Mouse (Mus musculus) cerebellum, adult 11 months (tissue): ENCODE results near the gene Mmp13.
"Not testable (repeated sequence)": the region's sequence is repeated elsewhere in the genome, so short reads cannot be mapped to it uniquely, and the experiment has no call there.

Experiments
- DNase-seq: peaks from one replicate; pipeline ENCODE4 v3.0.0; 2022

The Mmp13 gene

GRCm38 (mm10) chr9:7272214-7272613 lies at the start of gene Mmp13:
Mmp13 (plus strand) TSS chr9:7272514.
- no peak for DNase-seq

GRCm38 (mm10) chr9:7238619-7239018 lies 33.7 kb upstream of the Mmp13 start:
- no peak for DNase-seq

DNA sequence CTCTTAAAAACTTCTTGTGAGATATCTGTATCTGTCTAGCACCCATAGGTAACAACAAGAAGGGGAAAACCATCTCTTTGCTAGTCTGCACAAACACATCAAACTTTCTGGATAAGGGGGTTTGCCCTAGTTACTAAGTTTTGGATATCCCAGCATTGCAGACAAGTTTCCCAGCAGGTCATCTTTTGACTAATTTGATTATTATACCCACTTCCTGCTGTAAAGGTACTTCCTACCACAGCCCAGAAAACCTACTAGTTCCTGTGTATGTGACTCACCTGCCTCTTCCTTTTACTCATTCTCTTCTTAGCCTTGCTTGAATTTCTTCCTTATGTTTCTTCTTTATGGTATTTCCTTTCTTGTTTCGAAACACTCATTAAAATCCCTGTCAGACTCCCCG lies 32.3 kb upstream of the Mmp13 start:
- no peak for DNase-seq

DNA sequence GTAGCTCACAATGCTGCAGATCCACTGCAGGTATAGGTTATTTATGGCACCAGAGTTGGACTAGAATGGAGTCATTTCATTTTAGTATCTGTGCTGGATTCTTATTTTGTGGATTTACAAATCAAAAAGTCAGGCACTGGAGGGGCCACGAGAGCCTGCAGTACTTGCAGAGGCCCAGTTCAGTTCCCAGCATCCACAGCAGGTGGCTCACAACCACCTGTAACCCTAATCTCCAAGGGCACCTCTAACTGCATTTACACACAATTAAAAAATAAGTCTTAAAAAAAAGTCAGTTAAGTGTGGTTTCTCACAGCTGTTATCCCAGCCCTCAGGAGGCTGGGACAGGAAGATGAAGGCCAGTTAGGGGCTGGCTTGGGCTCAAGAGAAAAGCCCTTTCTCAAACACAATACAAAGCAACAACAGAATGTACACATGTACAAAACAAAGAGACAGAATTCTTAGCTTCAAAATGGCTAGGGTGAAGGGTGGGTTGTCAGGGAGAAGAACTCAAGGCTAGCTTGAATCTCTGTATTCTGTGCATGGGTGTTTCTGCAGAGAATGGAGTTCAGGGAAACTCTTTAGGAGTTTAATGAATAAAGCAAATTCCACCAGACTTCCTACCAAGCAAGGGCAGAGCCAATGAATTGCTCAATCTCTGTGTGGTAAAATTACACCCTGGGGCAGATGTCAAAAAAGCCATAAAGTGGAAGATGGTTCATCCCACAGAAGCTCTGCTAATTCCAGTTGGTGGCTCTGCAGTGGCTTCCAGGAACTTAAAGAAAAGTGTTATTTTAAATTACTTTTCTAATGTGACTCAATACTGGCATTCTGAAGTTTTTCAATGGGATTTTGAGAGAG lies 19.3 kb upstream of the Mmp13 start:
- no peak for DNase-seq

- no peak for DNase-seq
Observed at GRCm38 (mm10) chr9:7261667-7262066, 10.6 kb upstream of the Mmp13 start.

DNA sequence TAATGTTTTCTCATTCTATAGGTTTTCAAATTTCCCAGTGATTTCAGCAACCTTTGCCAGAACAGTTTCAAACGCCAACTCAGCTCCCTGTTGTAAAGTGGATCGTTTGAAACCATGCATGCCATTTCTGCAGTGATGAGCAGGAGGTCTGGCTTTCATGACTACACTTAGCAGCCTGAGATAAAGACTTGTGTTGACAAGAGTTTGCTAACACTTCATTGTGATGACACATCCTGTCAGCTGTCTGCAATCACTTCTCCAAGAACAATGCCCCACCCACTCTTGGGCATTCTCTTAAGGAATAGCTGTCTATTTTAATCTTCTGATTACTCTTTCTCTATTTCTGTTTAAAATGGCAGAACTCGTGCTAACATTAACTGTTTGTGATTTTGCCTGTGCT lies 2.2 kb upstream of the Mmp13 start:
- DNase-seq: no peak

DNA sequence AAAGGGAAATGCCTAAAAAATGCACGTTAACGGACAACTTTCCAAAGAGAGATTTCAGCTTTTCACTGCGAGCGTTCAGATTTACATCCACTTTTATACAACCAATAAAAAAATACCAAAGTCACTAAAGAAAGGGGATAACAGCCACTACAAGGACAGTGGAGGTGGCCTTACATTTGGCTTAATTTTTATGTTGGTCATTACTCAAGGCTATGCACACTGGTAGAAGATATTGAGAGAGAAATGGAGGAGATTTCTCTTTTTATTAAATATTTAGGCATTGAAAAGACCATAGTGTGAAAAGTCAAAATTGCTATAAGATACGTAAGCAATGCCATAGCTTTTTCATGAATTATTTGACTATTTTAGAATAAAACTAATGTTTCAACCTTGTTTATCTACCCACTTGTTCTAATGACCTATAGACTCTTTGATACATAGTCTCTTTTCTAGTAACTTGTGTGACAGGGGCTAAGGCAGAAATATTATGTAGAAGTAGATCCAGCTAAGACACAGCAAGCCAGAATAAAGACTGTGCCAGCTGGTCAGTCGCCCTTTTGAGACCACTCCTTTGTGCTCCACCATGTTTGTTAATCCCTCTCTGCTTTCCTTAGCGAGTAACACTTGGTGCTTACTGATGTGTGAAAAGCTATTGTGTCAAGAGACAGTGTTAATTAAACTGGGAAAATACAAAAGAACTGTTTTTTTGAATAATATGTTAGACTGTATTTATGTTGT lies 10.4 kb downstream of the Mmp13 start:
- DNase-seq: no peak

DNA sequence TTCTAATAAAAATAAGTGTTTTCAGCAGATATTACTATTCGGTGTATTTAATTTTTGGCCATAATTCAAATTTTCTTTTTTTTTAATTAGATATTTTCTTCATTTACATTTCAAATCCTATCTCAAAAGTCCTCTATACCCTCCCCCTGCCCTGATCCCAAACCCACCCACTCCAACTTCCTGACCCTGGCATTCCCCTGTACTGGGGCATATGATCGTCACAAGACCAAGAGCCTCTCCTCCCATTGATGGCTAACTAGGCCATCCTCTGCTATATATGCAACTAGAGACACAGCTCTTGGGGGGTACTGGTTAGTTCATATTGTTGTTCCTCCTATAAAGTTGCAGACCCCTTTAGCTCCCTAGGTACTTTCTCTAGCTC lies 11.0 kb downstream of the Mmp13 start:
- DNase-seq: not testable (repeated sequence)

GRCm38 (mm10) chr9:7289501-7289900 lies 17.2 kb downstream of the Mmp13 start:
- DNase-seq: no peak

GRCm38 (mm10) chr9:7289901-7290300 lies 17.6 kb downstream of the Mmp13 start:
- no peak for DNase-seq

DNA sequence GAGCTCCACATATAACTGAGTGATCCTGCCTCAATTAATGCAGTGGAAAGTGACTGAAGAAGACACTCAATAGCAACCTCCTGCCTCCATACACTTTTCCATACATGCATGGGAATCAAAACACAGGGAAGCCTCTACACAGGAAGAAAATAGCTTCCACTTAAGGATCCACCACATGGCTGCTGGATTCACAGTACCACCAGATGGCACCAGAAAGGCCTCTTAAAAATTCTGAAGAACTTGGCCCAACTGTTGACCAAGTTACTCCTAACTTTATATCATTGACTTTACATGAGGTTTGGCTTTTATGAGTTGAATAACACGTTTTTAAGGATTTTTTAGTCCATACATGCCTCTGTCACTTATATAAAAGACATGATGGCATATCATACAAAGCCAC lies 19.8 kb downstream of the Mmp13 start:
- no peak for DNase-seq

DNA sequence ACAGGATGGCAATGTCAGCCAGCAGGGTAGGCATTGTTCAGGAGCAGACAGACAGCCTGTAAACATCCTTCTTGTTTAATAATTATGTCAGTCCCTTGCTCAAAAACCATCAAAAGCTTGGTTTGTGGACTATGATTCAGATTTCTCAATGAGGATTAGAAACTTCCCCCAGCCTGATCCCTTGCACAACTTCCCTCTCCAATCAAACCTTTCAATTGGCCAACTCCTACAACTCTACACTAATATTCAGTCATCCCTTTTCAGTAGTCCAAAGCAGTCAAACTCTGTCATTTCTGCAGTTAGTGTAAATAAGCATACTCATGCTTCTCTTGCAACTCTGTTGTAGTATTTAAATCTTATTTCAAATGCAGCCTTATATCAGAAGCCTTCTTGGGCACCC lies 59.5 kb downstream of the Mmp13 start:
- DNase-seq: no peak
